Mouse (Mus musculus) limb, embryonic 11.5 days (tissue): ENCODE results near the gene Atp5f1. TPM values are rescaled to one million over a fixed set of nuclear protein-coding genes. Genes with fewer than 3 reads are reported as not detected.

Experiments
- polyA plus RNA-seq: library from polyadenylated mRNA; unstranded; fragments of >200 nt; fragmentation: Nextera tagmentation; extraction: Ambion mirVana; gene quantifications from 2 replicates; pipeline ENCODE4 v1.2.1, GENCODE M21; 2014

Atp5f1 gene
- polyA plus RNA-seq, 1 experiment from 2014 or later = 505 TPM

Other genes starting within 250 kb of the Atp5f1 start
- gene Rap1a, start 158.8 kb downstream of the Atp5f1 start, polyA plus RNA-seq = 72.7 and 78.5 TPM in 2 replicates
- 0.16 TPM in 1 of 2 replicates, not detected in the other for gene Adora3, start 89.2 kb downstream of the Atp5f1 start, polyA plus RNA-seq
- gene Tmigd3, start 89.2 kb downstream of the Atp5f1 start, polyA plus RNA-seq = 0.25 TPM in 1 of 2 replicates, not detected in the other
- 0.60 and 0.68 TPM in 2 replicates for gene I830077J02Rik, start 27.4 kb downstream of the Atp5f1 start, polyA plus RNA-seq
- gene Wdr77, start 730 bp downstream of the Atp5f1 start, polyA plus RNA-seq = 133 and 137 TPM in 2 replicates
- gene Ovgp1, start 13.6 kb upstream of the Atp5f1 start, polyA plus RNA-seq = 2.5 and 2.8 TPM in 2 replicates
- not detected in 2 replicates for gene Pifo, start 54.5 kb upstream of the Atp5f1 start, polyA plus RNA-seq
- gene Chil5, start 72.7 kb upstream of the Atp5f1 start, polyA plus RNA-seq = not detected in 2 replicates
- not detected in 2 replicates for gene Chia1, start 153.1 kb upstream of the Atp5f1 start, polyA plus RNA-seq
- gene Chil3, start 207.5 kb upstream of the Atp5f1 start, polyA plus RNA-seq = not detected in 2 replicates